Comparison of ENCODE assay signal across 13 mouse cellular contexts in genomic region chr9:11729732-11730131, GRCm38 (mm10).
"Had no signal": no experiment of that assay in that cellular context is flagged by ENCODE, and none has a peak within 500 bp of the region (broad histone marks: within the 10 kb centered on the region; RNA-seq: fewer than 3 reads in every experiment).

No protein-coding gene starts in this region.

- H3K4me3 ChIP-seq: limb, embryonic 15.5 days; liver, embryonic 12.5 days; megakaryocyte, embryonic 14.5 days; midbrain, embryonic 12.5 days; stomach, embryonic 15.5 days had no signal

- H3K27ac ChIP-seq: kidney, postnatal 0 days; limb, embryonic 15.5 days; liver, embryonic 12.5 days; midbrain, embryonic 12.5 days; stomach, embryonic 15.5 days had no signal

- DNase-seq: kidney, adult 11 months; kidney, adult 9 months; kidney, postnatal 36 days; lung, embryonic 14.5 days; lung, postnatal 10 days; lung, postnatal 4 days; thymus, postnatal 4 days had no signal
